Mouse (Mus musculus) left cerebral cortex, adult 18-20 months (tissue): Measurements from ENCODE around the gene Pold1. TPM values are rescaled to one million over a fixed set of nuclear protein-coding genes. Genes with fewer than 3 reads are reported as not detected.

ENCODE experiments used
- DNase-seq, 2 experiments: peaks; one replicate each; pipeline ENCODE4 v3.0.0; 2021 to 2022; ENCODE audit warnings: low spot score in 2 of 2, mixed read lengths in 1 of 2
- total RNA-seq, 2 experiments: library from RNA; stranded (reverse); gene quantifications; 2 replicates each; pipeline ENCODE4 v1.2.3; 2021

Pold1 gene
- total RNA-seq, 2 experiments from 2014 or later: 9.7 to 10.8 TPM

- no peak for DNase-seq
Observed at GRCm38 (mm10) chr7:44549621-44550408, 1.2 kb upstream of the Pold1 start.

- DNase-seq: no peak
Observed at GRCm38 (mm10) chr7:44547725-44548124, 924 bp downstream of the Pold1 start.

GRCm38 (mm10) chr7:44547041-44547440 lies 1.6 kb downstream of the Pold1 start:
- no peak for DNase-seq

GRCm38 (mm10) chr7:44546274-44546673 lies 2.4 kb downstream of the Pold1 start:
- DNase-seq: no peak

GRCm38 (mm10) chr7:44543071-44543470 lies 5.6 kb downstream of the Pold1 start:
- DNase-seq: no peak

- no peak for DNase-seq
Observed at GRCm38 (mm10) chr7:44542555-44542954, 6.1 kb downstream of the Pold1 start.

GRCm38 (mm10) chr7:44538756-44539624 lies 9.7 kb downstream of the Pold1 start:
- no peak for DNase-seq

GRCm38 (mm10) chr7:44537496-44537895 lies 11.2 kb downstream of the Pold1 start:
- no peak for DNase-seq

- DNase-seq: no peak
Observed at GRCm38 (mm10) chr7:44537009-44537408, 11.6 kb downstream of the Pold1 start.

GRCm38 (mm10) chr7:44536590-44536968 lies 12.1 kb downstream of the Pold1 start:
- DNase-seq: peak; percentile 55 to 68

- no peak for DNase-seq
Observed at GRCm38 (mm10) chr7:44535657-44536589, 12.7 kb downstream of the Pold1 start.

GRCm38 (mm10) chr7:44534656-44535441 lies 13.8 kb downstream of the Pold1 start:
- no peak for DNase-seq

- DNase-seq: no peak
Observed at GRCm38 (mm10) chr7:44534242-44534641, 14.4 kb downstream of the Pold1 start.

GRCm38 (mm10) chr7:44533746-44534045 lies 15.0 kb downstream of the Pold1 start:
- no peak for DNase-seq

- DNase-seq: no peak
Observed at GRCm38 (mm10) chr7:44532918-44533745, 15.5 kb downstream of the Pold1 start.

- no peak for DNase-seq
Observed at GRCm38 (mm10) chr7:44531946-44532732, 16.5 kb downstream of the Pold1 start, which contains the start of gene Spib. Spib (minus strand) TSS chr7:44532071.

- no peak for DNase-seq
Observed at GRCm38 (mm10) chr7:44531207-44531606, 17.4 kb downstream of the Pold1 start.

GRCm38 (mm10) chr7:44530507-44530906 lies 18.1 kb downstream of the Pold1 start:
- no peak for DNase-seq

- no peak for DNase-seq
Observed at GRCm38 (mm10) chr7:44529518-44529917, 19.1 kb downstream of the Pold1 start.
